Mouse (Mus musculus) adrenal gland, adult 2 months (tissue): ENCODE results near the gene Itih2. TPM values are rescaled to one million over a fixed set of nuclear protein-coding genes. Genes with fewer than 3 reads are reported as not detected.

ENCODE experiments used
- polyA plus RNA-seq: library from polyadenylated mRNA; depleted of rRNA; stranded (reverse); fragments of >200 nt; gene quantifications from 2 replicates; pipeline ENCODE4 v1.2.3, GENCODE M21; 2012; rRNA removed
- total RNA-seq, 2 experiments: library from RNA; stranded (reverse); gene quantifications; 2 replicates each; pipeline ENCODE4 v1.2.3; 2021

Itih2 gene
- total and polyA plus RNA-seq, 3 experiments = 3.9 to 10.0 (median 7.7) TPM

Other genes starting within 250 kb of the Itih2 start
- not detected for gene 9230102O04Rik, start 241.9 kb downstream of the Itih2 start, total RNA-seq
- gene 9230102O04Rik, start 241.9 kb downstream of the Itih2 start, polyA plus RNA-seq = not detected in 2 replicates
- gene Gata3, start 241.4 kb downstream of the Itih2 start, total RNA-seq = 10 to 100 TPM; 12.7 to 26.1 TPM
- gene Gata3, start 241.4 kb downstream of the Itih2 start, polyA plus RNA-seq = 15.9 and 18.6 TPM in 2 replicates
- gene Taf3, start 82.8 kb downstream of the Itih2 start, total RNA-seq = 10 to 100 TPM; 10.6 to 13.3 TPM
- 6.8 and 7.1 TPM in 2 replicates for gene Taf3, start 82.8 kb downstream of the Itih2 start, polyA plus RNA-seq
- gene Atp5c1, start 50.9 kb downstream of the Itih2 start, total RNA-seq = 100 to 1,000 TPM; 362 to 427 TPM
- 152 and 176 TPM in 2 replicates for gene Atp5c1, start 50.9 kb downstream of the Itih2 start, polyA plus RNA-seq
- gene Kin, start 50.8 kb downstream of the Itih2 start, total RNA-seq = 10 to 100 TPM; 13.3 to 18.0 TPM
- 0.83 and 0.88 TPM in 2 replicates for gene Kin, start 50.8 kb downstream of the Itih2 start, polyA plus RNA-seq
- gene Itih5, start 22.2 kb upstream of the Itih2 start, total RNA-seq = 10 to 100 TPM; 29.1 to 29.8 TPM
- 4.5 and 5.0 TPM in 2 replicates for gene Itih5, start 22.2 kb upstream of the Itih2 start, polyA plus RNA-seq
- gene Sfmbt2, start 239.1 kb upstream of the Itih2 start, total RNA-seq = under 1 TPM; 0.43 to 0.83 TPM
- 0.09 and 0.10 TPM in 2 replicates for gene Sfmbt2, start 239.1 kb upstream of the Itih2 start, polyA plus RNA-seq